Mouse (Mus musculus) liver, adult 2 months (tissue): ENCODE results near the gene Eif4g3.

Experiments used
- CTCF ChIP-seq: fragments of 200-500 bp; IDR thresholded peaks from 2 replicates; pipeline ENCODE4 v1.5.1; 2011; ENCODE audit warnings: low read depth, low read length, control low read depth
- POLR2A ChIP-seq: fragments of 200-500 bp; IDR thresholded peaks from 2 replicates; pipeline ENCODE4 v1.6.1; 2011; ENCODE audit warnings: low read length, control low read depth; ENCODE audit not compliant: insufficient read depth; ENCODE audit errors: extremely low read depth

DNA sequence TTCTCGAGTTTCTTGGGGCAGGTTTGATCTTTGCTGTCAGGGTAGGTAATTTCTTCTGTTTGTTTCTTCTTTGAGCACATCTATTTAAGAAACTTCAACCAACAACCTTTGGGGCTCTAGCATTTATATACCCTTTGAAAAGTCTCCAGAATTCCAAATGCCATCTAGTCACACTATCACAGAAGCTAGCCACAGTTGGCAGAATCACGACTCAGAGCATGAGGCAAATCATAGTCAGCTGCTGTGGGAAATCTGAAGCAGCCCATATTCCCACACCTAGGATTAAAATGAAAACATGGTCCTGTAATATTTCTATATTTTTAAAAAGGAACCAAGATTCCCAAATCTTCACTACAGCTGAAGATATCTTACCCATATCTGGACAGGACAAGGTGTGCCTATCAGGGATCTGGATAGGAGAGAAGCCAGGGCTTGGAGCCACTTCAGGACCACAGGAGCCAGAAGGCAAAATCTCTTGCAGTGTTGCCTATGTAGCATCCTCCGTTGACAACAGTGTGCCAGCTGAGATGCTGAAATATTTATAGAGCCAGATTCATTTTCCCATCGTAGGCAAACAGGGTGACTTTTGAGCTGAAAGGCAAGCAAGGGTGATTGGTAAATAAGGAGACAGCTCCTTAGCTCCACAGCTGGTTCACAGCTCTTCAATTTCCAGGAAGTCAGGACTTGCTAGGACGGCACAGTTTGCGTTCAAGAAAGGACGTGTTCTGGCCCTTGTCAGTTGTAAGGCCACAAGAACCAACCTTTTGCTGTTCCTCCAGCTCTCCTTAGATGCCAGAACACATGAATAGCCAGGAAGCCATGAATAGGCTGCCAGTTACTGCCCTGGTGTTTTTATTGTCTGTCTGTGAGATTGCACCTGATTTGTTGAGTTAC, 70.8 kb downstream of the Eif4g3 start:
- no peak for TF ChIP-seq CTCF
- TF ChIP-seq POLR2A = no peak
